Mouse (Mus musculus) neural tube, embryonic 14.5 days (tissue): ENCODE measurements at regions not wholly inside any gene's neighbourhood (a gene's known extent, or its start where the extent isn't known, plus 50 kb on each side); places are given as distances from the start of the nearest gene placed in this dataset.
A peak's percentile ranks its signal among the peaks of the same experiment; 100 is the strongest.

ENCODE experiments used
- ATAC-seq: fragments of 200-750 bp; cut with Nextera tagmentation; 2 replicates; pipeline ENCODE4 v1.8.0; 2017; ENCODE audit warnings: low read depth, mild to moderate bottlenecking, moderate TSS enrichment, moderate library complexity
- H3K27ac ChIP-seq: fragments of 300-500 bp; sonication (generic); 2 replicates; pipeline ENCODE4 v1.5.1; 2014; ENCODE audit warnings: low read depth, mild to moderate bottlenecking, control low read depth, low read length, moderate library complexity, mixed read lengths
- H3K27me3 ChIP-seq: fragments of 300-500 bp; sonication (generic); 2 replicates; pipeline ENCODE4 v1.6.1; 2014; ENCODE audit warnings: low read length; ENCODE audit not compliant: control insufficient read depth, insufficient read depth
- H3K36me3 ChIP-seq: fragments of 300-500 bp; sonication (generic); 2 replicates; pipeline ENCODE4 v1.6.1; 2014; ENCODE audit warnings: low read length, mixed read lengths; ENCODE audit not compliant: control insufficient read depth, insufficient read depth
- H3K4me1 ChIP-seq: fragments of 300-500 bp; sonication (generic); 2 replicates; pipeline ENCODE4 v1.6.1; 2014; ENCODE audit warnings: low read length; ENCODE audit not compliant: control insufficient read depth, insufficient read depth
- H3K4me2 ChIP-seq: fragments of 300-500 bp; sonication (generic); 2 replicates; pipeline ENCODE4 v1.6.1; 2014; ENCODE audit warnings: mild to moderate bottlenecking, low read depth, low read length, control low read depth
- H3K4me3 ChIP-seq: fragments of 300-500 bp; sonication (generic); 2 replicates; pipeline ENCODE4 v1.5.1; 2014; ENCODE audit warnings: low read depth, low read length, control low read depth, mixed read lengths
- H3K9ac ChIP-seq: fragments of 300-500 bp; sonication (generic); replicated peaks from 2 replicates; pipeline ENCODE4 v1.6.1; 2014; ENCODE audit warnings: low read depth, mild to moderate bottlenecking, control low read depth, low read length, mixed read lengths
- H3K9me3 ChIP-seq: fragments of 300-500 bp; sonication (generic); 2 replicates; pipeline ENCODE4 v1.6.1; 2016; ENCODE audit warnings: low read length; ENCODE audit not compliant: control insufficient read depth
- WGBS: fragments of 180-500 bp; shearing (Covaris S2); extraction: QIAGEN DNeasy Blood & Tissue Kit; methylation state at CpG from one replicate; pipeline ENCODE4 v1.1.7; 2014; 5-methylcytosine and 5-hydroxymethylcytosine counted together

GRCm38 (mm10) chr8:62752725-62753430, 197.9 kb upstream of the Spock3 start:
- H3K27me3 ChIP-seq: no peaks in the 10 kb centered on the region
- no peaks in the 10 kb centered on the region for H3K36me3 ChIP-seq
- no peak overlapping the region for H3K9ac ChIP-seq
- WGBS: 60% methylated on average over 8 of the region's 8 CpGs
- H3K4me3 ChIP-seq: no peak overlapping the region
- peak; percentile 77 for ATAC-seq
- H3K4me2 ChIP-seq: no peak overlapping the region
- H3K4me1 ChIP-seq: no peaks in the 10 kb centered on the region
- H3K27ac ChIP-seq: no peak overlapping the region
- H3K9me3 ChIP-seq: no peaks in the 10 kb centered on the region

GRCm38 (mm10) chr8:62773766-62774165, 177.0 kb upstream of the Spock3 start:
- Histone ChIP-seq H3K4me1 (no peaks in the 10 kb centered on the region), H3K27ac (no peak overlapping the region), H3K4me3 (no peak overlapping the region), H3K36me3 (no peaks in the 10 kb centered on the region), H3K27me3 (no peaks in the 10 kb centered on the region), H3K9ac (no peak overlapping the region), H3K4me2 (no peak overlapping the region), H3K9me3 (no peaks in the 10 kb centered on the region)
- 80% methylated on average over 6 of the region's 6 CpGs for WGBS
- ATAC-seq: no peak

GRCm38 (mm10) chr8:62804467-62804866, 146.3 kb upstream of the Spock3 start:
- no peak for ATAC-seq
- Histone ChIP-seq H3K27me3 (no peaks in the 10 kb centered on the region), H3K27ac (no peak overlapping the region), H3K9ac (no peak overlapping the region), H3K4me1 (no peaks in the 10 kb centered on the region), H3K4me3 (no peak overlapping the region), H3K9me3 (no peaks in the 10 kb centered on the region), H3K4me2 (no peak overlapping the region), H3K36me3 (no peaks in the 10 kb centered on the region)
- WGBS: 93% methylated on average over 1 of the region's 1 CpGs
